ENCODE assay signal across 11 mouse cellular contexts in genomic region chr13:75843993-75844683, GRCm38 (mm10). TPM values are rescaled to one million over a fixed set of nuclear protein-coding genes. Genes with fewer than 3 reads are reported as not detected.
A peak's percentile ranks its signal among the peaks of the same experiment; 100 is the strongest.
DNase-seq lines count a peak whose midpoint lies in the region; ATAC-seq and TF ChIP-seq lines count a peak whose summit lies in the region.
"Had no signal": no experiment of that assay in that cellular context is flagged by ENCODE, and none has a peak within 500 bp of the region (broad histone marks: within the 10 kb centered on the region; RNA-seq: fewer than 3 reads in every experiment).

No protein-coding gene starts in this region.

- 0 out of 2 replicates have a peak, but pooled peaks have one; percentile 6 for ATAC-seq in common myeloid progenitor, adult 5-6 weeks (replicated peaks; ENCODE audit: low read depth, poor library complexity, severe bottlenecking)
- no peak for ATAC-seq in liver, embryonic 12.5 days

- 11% methylated on average over 8 of the region's 8 CpGs for WGBS in thymus, adult 2 months
- 53% methylated on average over 8 of the region's 8 CpGs for WGBS in liver, embryonic 12.5 days (ENCODE audit: insufficient replicate concordance)

- H3K9ac ChIP-seq in liver, embryonic 12.5 days: no peak overlapping the region
- H3K9ac ChIP-seq: heart, embryonic 15.5 days had no signal

- no peak for TF ChIP-seq POLR2A in thymus, adult 2 months (IDR thresholded peaks at IDR 0.05; ENCODE audit: control insufficient read depth, extremely low read depth, insufficient read depth, low read length, poor library complexity)

- H3K36me3 ChIP-seq in thymus, adult 2 months (ENCODE audit: control insufficient read depth, insufficient read depth, low read length): no peaks in the 10 kb centered on the region
- H3K36me3 ChIP-seq in liver, embryonic 12.5 days: 0 out of 2 replicates have a peak, but pooled peaks cover 5% of the 10 kb centered on the region
- H3K36me3 ChIP-seq in splenic B cell, adult 2 months (ENCODE audit: control insufficient read depth, insufficient read depth, low read length, poor library complexity, severe bottlenecking): no peaks in the 10 kb centered on the region

- no peaks in the 10 kb centered on the region for H3K27me3 ChIP-seq in thymus, adult 2 months (ENCODE audit: control insufficient read depth, insufficient read depth, low read length)
- H3K27me3 ChIP-seq in liver, embryonic 12.5 days (replicated peaks): no peaks in the 10 kb centered on the region
- H3K27me3 ChIP-seq in splenic B cell, adult 2 months (ENCODE audit: control insufficient read depth, insufficient read depth, low read length, poor library complexity, severe bottlenecking): no peaks in the 10 kb centered on the region
- H3K27me3 ChIP-seq: heart, embryonic 15.5 days had no signal

- no peaks in the 10 kb centered on the region for H3K9me3 ChIP-seq in liver, embryonic 12.5 days (replicated peaks)
- H3K9me3 ChIP-seq: heart, embryonic 15.5 days had no signal

- no peak for DNase-seq in thymus, adult 2 months
- DNase-seq in thymus, adult 18-20 months: no peak
- peak; percentile 12 for DNase-seq in splenic B cell, adult 2 months (ENCODE audit: low read depth, low spot score)
- no peak for DNase-seq in gastrocnemius, adult 8-10 months (ENCODE audit: low spot score in 2 of 2)
- no peak for DNase-seq in ovary, postnatal 36 days (ENCODE audit: low spot score)
- DNase-seq in cerebellum, postnatal 4 days (ENCODE audit: low spot score in 2 of 2): no peak
- DNase-seq: adrenal gland, postnatal 14 days; cerebellum, postnatal 36 days had no signal

- H3K4me2 ChIP-seq in liver, embryonic 12.5 days: peak overlapping the region; percentile 2
- H3K4me2 ChIP-seq: heart, embryonic 15.5 days had no signal

- no peak for TF ChIP-seq CTCF in thymus, adult 2 months (IDR thresholded peaks at IDR 0.05; ENCODE audit: borderline replicate concordance, control insufficient read depth, extremely low read depth, insufficient read depth, low read length, poor library complexity)

- H3K27ac ChIP-seq in thymus, adult 2 months (ENCODE audit: control insufficient read depth, insufficient read depth, low read length): peak overlapping the region; percentile 11; the same call in 1 of the 2 replicates
- no peak overlapping the region for H3K27ac ChIP-seq in liver, embryonic 12.5 days
- H3K27ac ChIP-seq: heart, embryonic 15.5 days had no signal

- no peak overlapping the region for H3K4me3 ChIP-seq in thymus, adult 2 months (ENCODE audit: control insufficient read depth, insufficient read depth, low read length)
- no peak overlapping the region for H3K4me3 ChIP-seq in liver, embryonic 12.5 days
- H3K4me3 ChIP-seq: heart, embryonic 15.5 days had no signal

- H3K4me1 ChIP-seq in thymus, adult 2 months (replicated peaks; ENCODE audit: control insufficient read depth, insufficient read depth, low read length): peaks cover 19% of the 10 kb centered on the region
- H3K4me1 ChIP-seq in liver, embryonic 12.5 days: peaks cover 61% of the 10 kb centered on the region

RNA-seq across cellular contexts. Expression of gene Glrx, which starts 4.5 kb away (rescaled TPM):
- 19.4 and 31.9 TPM in 2 replicates for polyA plus RNA-seq in thymus, adult 2 months (2012; rRNA removed)
- 45.2 and 62.7 TPM in 2 replicates for total RNA-seq in common myeloid progenitor, adult 5-6 weeks (2017)
- 21.6 and 23.0 TPM in 2 replicates for polyA plus RNA-seq in liver, embryonic 12.5 days (2016; fragmentation: Nextera tagmentation; extraction: Ambion mirVana)
- total RNA-seq in gastrocnemius, adult 8-10 months (2022): 10 to 100 TPM; 23.6 to 32.2 (median 28.3) TPM
